Mouse (Mus musculus): ENCODE results near the gene Kdm2b. TPM values are rescaled to one million over a fixed set of nuclear protein-coding genes. Genes with fewer than 3 reads are reported as not detected.
A peak's percentile ranks its signal among the peaks of the same experiment; 100 is the strongest.

Kdm2b gene
- total and polyA plus RNA-seq, 3 experiments = 29.2 to 48.9 TPM; not detected in 1

- TF ChIP-seq TAL1 (IDR thresholded peaks at IDR 0.05; ENCODE audit: low read length) (no peak), ZMIZ1 (IDR thresholded peaks at IDR 0.05; ENCODE audit: low read depth, low read length) (peak; percentile 90), USF2 (IDR thresholded peaks at IDR 0.05; ENCODE audit: borderline replicate concordance in 1 of 2, insufficient read depth in 1 of 2, low read depth in 1 of 2, low read length in 2 of 2) (no peak), GATA1 (IDR thresholded peaks at IDR 0.05; ENCODE audit: low read depth, low read length) (0 out of 2 replicates have a peak, but pooled peaks have one; percentile 5), NRF1 (IDR thresholded peaks at IDR 0.05; ENCODE audit: insufficient read depth, low read depth, low read length, poor library complexity, severe bottlenecking) (peak; percentile 68), POLR2AphosphoS5 (IDR thresholded peaks at IDR 0.05; ENCODE audit: borderline replicate concordance, low read depth, low read length) (peak; percentile 58; the same call in 1 of the 2 replicates), POLR2AphosphoS2 (IDR thresholded peaks at IDR 0.05; ENCODE audit: low read length) (peak; percentile 95), NELFE (IDR thresholded peaks at IDR 0.05; ENCODE audit: low read depth, low read length) (peak; percentile 92), ELF1 (IDR thresholded peaks at IDR 0.05; ENCODE audit: low read depth, low read length) (peak; percentile 77), E2F4 (IDR thresholded peaks at IDR 0.05; ENCODE audit: borderline replicate concordance, low read depth, low read length) (peak; percentile 87), RCOR1 (IDR thresholded peaks at IDR 0.05; ENCODE audit: low read depth, low read length) (no peak)
These were observed 168.7 kb downstream of the Kdm2b start, which contains the start of gene Anapc5 (continued) for GRCm38 (mm10) chr5:122820777-122821523.

Other genes with a start within 250 kb of the Kdm2b start
- 16.3 and 23.7 TPM in 2 replicates for gene Camkk2, start 210.4 kb downstream of the Kdm2b start, total RNA-seq (2012; rRNA removed)
- 10 to 100 TPM in 1 of 2 experiments, not detected in 1; 24.8 TPM for gene Camkk2, start 210.4 kb downstream of the Kdm2b start, polyA plus RNA-seq (2012; ENCODE audit: insufficient read depth in 1 of 2, insufficient read length in 2 of 2, low read depth in 1 of 2, low replicate concordance in 2 of 2, missing spikeins in 1 of 2)
- gene Anapc5, start 168.5 kb downstream of the Kdm2b start, total RNA-seq (2012; rRNA removed) = 244 and 262 TPM in 2 replicates
- gene Anapc5, start 168.5 kb downstream of the Kdm2b start, polyA plus RNA-seq (2012; ENCODE audit: insufficient read depth in 1 of 2, insufficient read length in 2 of 2, low read depth in 1 of 2, low replicate concordance in 2 of 2, missing spikeins in 1 of 2) = 100 to 1,000 TPM in 1 of 2 experiments, not detected in 1; 390 TPM
- gene Rnf34, start 139.8 kb downstream of the Kdm2b start, total RNA-seq (2012; rRNA removed) = 13.9 and 14.8 TPM in 2 replicates
- gene Rnf34, start 139.8 kb downstream of the Kdm2b start, polyA plus RNA-seq (2012; ENCODE audit: insufficient read depth in 1 of 2, insufficient read length in 2 of 2, low read depth in 1 of 2, low replicate concordance in 2 of 2, missing spikeins in 1 of 2) = 10 to 100 TPM in 1 of 2 experiments, not detected in 1; 27.4 TPM
- gene Orai1, start 25.3 kb upstream of the Kdm2b start, total RNA-seq (2012; rRNA removed) = 4.5 and 4.7 TPM in 2 replicates
- gene Orai1, start 25.3 kb upstream of the Kdm2b start, polyA plus RNA-seq (2012; ENCODE audit: insufficient read depth in 1 of 2, insufficient read length in 2 of 2, low read depth in 1 of 2, low replicate concordance in 2 of 2, missing spikeins in 1 of 2) = 10 to 100 TPM in 1 of 2 experiments, not detected in 1; 13.3 TPM
- not detected in 2 replicates for gene Morn3, start 57.2 kb upstream of the Kdm2b start, total RNA-seq (2012; rRNA removed)
- not detected for gene Morn3, start 57.2 kb upstream of the Kdm2b start, polyA plus RNA-seq (2012; ENCODE audit: insufficient read depth in 1 of 2, insufficient read length in 2 of 2, low read depth in 1 of 2, low replicate concordance in 2 of 2, missing spikeins in 1 of 2)
- gene Tmem120b, start 78.6 kb upstream of the Kdm2b start, total RNA-seq (2012; rRNA removed) = 4.3 and 6.8 TPM in 2 replicates
- gene Tmem120b, start 78.6 kb upstream of the Kdm2b start, polyA plus RNA-seq (2012; ENCODE audit: insufficient read depth in 1 of 2, insufficient read length in 2 of 2, low read depth in 1 of 2, low replicate concordance in 2 of 2, missing spikeins in 1 of 2) = 1 to 10 TPM in 1 of 2 experiments, not detected in 1; 5.6 TPM
- 2.5 and 4.1 TPM in 2 replicates for gene Rhof, start 142.9 kb upstream of the Kdm2b start, total RNA-seq (2012; rRNA removed)
- gene Rhof, start 142.9 kb upstream of the Kdm2b start, polyA plus RNA-seq (2012; ENCODE audit: insufficient read depth in 1 of 2, insufficient read length in 2 of 2, low read depth in 1 of 2, low replicate concordance in 2 of 2, missing spikeins in 1 of 2) = 10 to 100 TPM in 1 of 2 experiments, not detected in 1; 10.4 TPM
- 3.0 and 4.1 TPM in 2 replicates for gene Setd1b, start 152.4 kb upstream of the Kdm2b start, total RNA-seq (2012; rRNA removed)
- 10 to 100 TPM in 1 of 2 experiments, not detected in 1; 23.5 TPM for gene Setd1b, start 152.4 kb upstream of the Kdm2b start, polyA plus RNA-seq (2012; ENCODE audit: insufficient read depth in 1 of 2, insufficient read length in 2 of 2, low read depth in 1 of 2, low replicate concordance in 2 of 2, missing spikeins in 1 of 2)
- 28.4 and 32.0 TPM in 2 replicates for gene Psmd9, start 179.6 kb upstream of the Kdm2b start, total RNA-seq (2012; rRNA removed)
- gene Psmd9, start 179.6 kb upstream of the Kdm2b start, polyA plus RNA-seq (2012; ENCODE audit: insufficient read depth in 1 of 2, insufficient read length in 2 of 2, low read depth in 1 of 2, low replicate concordance in 2 of 2, missing spikeins in 1 of 2) = 10 to 100 TPM in 1 of 2 experiments, not detected in 1; 54.6 TPM
- not detected in 2 replicates for gene Hpd, start 192.9 kb upstream of the Kdm2b start, total RNA-seq (2012; rRNA removed)
- not detected for gene Hpd, start 192.9 kb upstream of the Kdm2b start, polyA plus RNA-seq (2012; ENCODE audit: insufficient read depth in 1 of 2, insufficient read length in 2 of 2, low read depth in 1 of 2, low replicate concordance in 2 of 2, missing spikeins in 1 of 2)

Measured in MEL (cell line).